Mouse (Mus musculus) ES-Bruce4 (cell line): ENCODE results near the gene Paqr7. TPM values are rescaled to one million over a fixed set of nuclear protein-coding genes. Genes with fewer than 3 reads are reported as not detected.
A peak's percentile ranks its signal among the peaks of the same experiment; 100 is the strongest.
"Not testable (repeated sequence)": the region's sequence is repeated elsewhere in the genome, so short reads cannot be mapped to it uniquely, and the experiment has no call there.

Experiments
- H3K27ac ChIP-seq: 2 replicates; pipeline ENCODE4 v1.5.1; 2012; ENCODE audit warnings: low read length, inconsistent platforms; ENCODE audit not compliant: insufficient read depth
- H3K27me3 ChIP-seq: 2 replicates; pipeline ENCODE4 v1.6.1; 2012; ENCODE audit warnings: mild to moderate bottlenecking, low read length, inconsistent platforms; ENCODE audit not compliant: control insufficient read depth, poor library complexity, insufficient read depth, severe bottlenecking
- H3K36me3 ChIP-seq: 2 replicates; pipeline ENCODE4 v1.6.1; 2012; ENCODE audit warnings: inconsistent platforms, mild to moderate bottlenecking, low read length, moderate library complexity; ENCODE audit not compliant: control insufficient read depth, poor library complexity, insufficient read depth, severe bottlenecking
- H3K4me1 ChIP-seq: one replicate; pipeline ENCODE4 v1.8.1; 2011; ENCODE audit warnings: low read length; ENCODE audit not compliant: control insufficient read depth, insufficient read depth
- H3K4me3 ChIP-seq: 2 replicates; pipeline ENCODE4 v1.5.1; 2011; ENCODE audit warnings: low read depth, mild to moderate bottlenecking, low read length
- H3K9ac ChIP-seq: 2 replicates; pipeline ENCODE4 v1.6.1; 2012; ENCODE audit warnings: low read depth, mild to moderate bottlenecking, inconsistent platforms; ENCODE audit not compliant: poor library complexity, severe bottlenecking
- H3K9me3 ChIP-seq: replicated peaks from 2 replicates; pipeline ENCODE4 v1.6.1; 2012; ENCODE audit warnings: mild to moderate bottlenecking, low read length, inconsistent platforms; ENCODE audit not compliant: control insufficient read depth, poor library complexity, insufficient read depth, severe bottlenecking
- CTCF ChIP-seq: IDR thresholded peaks from one replicate; pipeline ENCODE4 v1.8.1; 2011; ENCODE audit warnings: low read depth, low read length
- EP300 ChIP-seq: IDR thresholded peaks from 2 replicates; pipeline ENCODE4 v1.6.1; 2011; ENCODE audit warnings: low read depth, low read length; ENCODE audit not compliant: insufficient read depth
- POLR2A ChIP-seq: IDR thresholded peaks from one replicate; pipeline ENCODE4 v1.8.1; 2011; ENCODE audit warnings: low read length; ENCODE audit not compliant: insufficient read depth
- polyA plus RNA-seq: library from polyadenylated mRNA; stranded (reverse); fragments of >200 nt; gene quantifications from 2 replicates; pipeline ENCODE4 v1.2.4, GENCODE M21; 2011; ENCODE audit warnings: low read depth; ENCODE audit not compliant: missing spikeins, insufficient read depth, insufficient read length

The Paqr7 gene
- polyA plus RNA-seq, 1 experiment: 1.5 TPM

DNA sequence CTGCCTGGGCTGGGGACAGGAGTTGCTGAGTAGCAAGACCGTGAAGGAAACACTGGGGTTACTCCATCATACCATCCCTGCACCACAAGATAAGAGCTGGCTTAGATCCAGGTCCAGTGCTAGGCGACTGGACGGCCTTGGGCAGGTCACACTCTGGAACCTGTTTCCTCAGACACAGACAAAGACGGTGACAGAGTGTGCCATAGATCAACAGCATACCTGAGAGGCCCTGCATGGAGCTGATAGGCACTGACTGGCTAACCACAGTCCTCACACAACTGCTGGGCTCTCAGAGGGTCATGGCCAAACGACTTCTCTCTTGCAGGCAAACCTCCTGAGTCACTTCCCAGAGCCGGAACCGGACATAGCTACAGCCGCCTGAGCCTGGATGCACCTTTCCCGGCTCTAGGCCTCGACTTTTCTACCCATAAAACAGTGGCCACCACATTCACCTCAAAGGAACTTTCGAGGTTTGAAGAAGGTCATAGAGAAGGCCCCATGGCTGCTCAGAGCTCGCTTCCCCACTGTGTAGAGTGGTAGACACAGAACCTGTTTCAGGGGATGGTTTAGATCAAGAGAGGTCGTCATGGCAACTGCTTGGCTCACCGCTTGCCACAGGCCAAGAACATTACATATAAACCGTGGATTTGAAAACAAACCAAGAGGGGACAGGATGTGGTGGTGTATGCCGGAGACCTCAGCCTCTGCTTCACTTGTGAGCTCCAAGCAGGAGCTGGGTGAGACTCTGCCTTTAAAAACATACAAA lies 1.5 kb upstream of the Paqr7 start:
- Histone ChIP-seq H3K27ac (no peak overlapping the region), H3K4me1 (peaks cover 3% of the 10 kb centered on the region), H3K9me3 (no peaks in the 10 kb centered on the region), H3K27me3 (no peaks in the 10 kb centered on the region), H3K4me3 (no peak overlapping the region), H3K36me3 (no peaks in the 10 kb centered on the region), H3K9ac (no peak overlapping the region)
- TF ChIP-seq CTCF (no peak), POLR2A (no peak), EP300 (no peak)

DNA sequence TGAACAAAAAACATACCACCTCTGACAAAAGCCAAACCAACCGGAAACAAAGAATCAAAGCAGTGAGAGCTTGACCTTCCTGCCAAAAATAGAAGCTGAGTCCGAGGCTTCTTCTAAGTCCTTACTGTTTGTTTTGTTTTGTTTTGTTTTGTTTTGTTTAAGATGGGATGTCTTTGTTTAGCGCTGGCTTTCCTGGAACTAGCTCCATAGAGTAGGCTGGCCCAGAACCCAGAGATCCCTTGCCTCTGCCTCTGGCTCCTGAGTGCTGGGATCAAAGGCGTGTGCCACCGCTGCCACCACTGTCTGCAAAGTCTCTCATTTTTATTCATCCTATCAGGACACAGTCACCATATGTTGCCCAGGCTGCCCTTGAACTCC lies 962 bp upstream of the Paqr7 start:
- H3K9me3 ChIP-seq: no peaks in the 10 kb centered on the region
- peaks cover 3% of the 10 kb centered on the region for H3K4me1 ChIP-seq
- TF ChIP-seq CTCF: no peak
- no peak for TF ChIP-seq EP300
- no peak for TF ChIP-seq POLR2A
- no peaks in the 10 kb centered on the region for H3K27me3 ChIP-seq
- no peaks in the 10 kb centered on the region for H3K36me3 ChIP-seq
- no peak overlapping the region for H3K27ac ChIP-seq
- H3K9ac ChIP-seq: no peak overlapping the region
- H3K4me3 ChIP-seq: no peak overlapping the region

DNA sequence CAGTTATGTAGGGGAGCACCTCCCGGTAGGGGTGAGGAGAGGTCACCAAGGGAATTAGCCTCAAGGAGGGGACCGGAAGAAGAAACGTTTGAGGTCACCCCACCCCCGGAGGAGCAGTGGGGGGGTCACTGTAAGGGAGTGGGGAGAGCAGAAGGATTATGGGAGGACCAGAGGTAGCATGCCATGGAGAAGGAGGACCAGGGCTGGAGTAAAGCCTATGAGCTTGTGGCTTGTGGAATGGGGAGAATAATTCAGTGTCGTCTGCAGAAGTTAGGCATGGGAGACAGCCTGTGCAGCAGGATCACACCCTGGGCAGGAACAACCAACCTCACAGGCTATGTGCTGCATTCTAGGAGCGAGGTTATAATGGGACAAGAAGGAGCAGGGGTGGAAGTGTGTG lies 726 bp downstream of the Paqr7 start:
- Histone ChIP-seq H3K27me3 (no peaks in the 10 kb centered on the region), H3K27ac (no peak overlapping the region), H3K4me3 (peak overlapping the region; percentile 27; the same call in 1 of the 2 replicates), H3K4me1 (peaks cover 3% of the 10 kb centered on the region), H3K9me3 (no peaks in the 10 kb centered on the region), H3K36me3 (no peaks in the 10 kb centered on the region), H3K9ac (0 out of 2 replicates have a peak overlapping the region, but pooled peaks have one; percentile 12)
- TF ChIP-seq EP300 (no peak), POLR2A (no peak), CTCF (no peak)

GRCm38 (mm10) chr4:134497986-134498731 lies 1.7 kb downstream of the Paqr7 start:
- no peak overlapping the region for H3K9ac ChIP-seq
- H3K36me3 ChIP-seq: no peaks in the 10 kb centered on the region
- H3K9me3 ChIP-seq: no peaks in the 10 kb centered on the region
- H3K4me1 ChIP-seq: peaks cover 3% of the 10 kb centered on the region
- H3K27ac ChIP-seq: no peak overlapping the region
- TF ChIP-seq POLR2A (no peak), EP300 (no peak), CTCF (no peak)
- H3K27me3 ChIP-seq: no peaks in the 10 kb centered on the region
- H3K4me3 ChIP-seq: no peak overlapping the region

- H3K36me3 ChIP-seq, H3K4me3 ChIP-seq, H3K27ac ChIP-seq, H3K27me3 ChIP-seq, H3K4me1 ChIP-seq, H3K9me3 ChIP-seq, H3K9ac ChIP-seq: not testable (repeated sequence)
These were observed 2.5 kb downstream of the Paqr7 start for GRCm38 (mm10) chr4:134498983-134499382.

- TF ChIP-seq EP300 (no peak), POLR2A (no peak), CTCF (no peak)
- Histone ChIP-seq H3K27ac (no peak overlapping the region), H3K27me3 (no peaks in the 10 kb centered on the region), H3K4me1 (no peaks in the 10 kb centered on the region), H3K4me3 (no peak overlapping the region), H3K9ac (no peak overlapping the region), H3K9me3 (no peaks in the 10 kb centered on the region), H3K36me3 (no peaks in the 10 kb centered on the region)
These were observed 4.6 kb downstream of the Paqr7 start for GRCm38 (mm10) chr4:134501095-134501494.
